Mouse (Mus musculus): Measurements from ENCODE around the gene U90926.
"Not testable (repeated sequence)": the region's sequence is repeated elsewhere in the genome, so short reads cannot be mapped to it uniquely, and the experiment has no call there.

Gene U90926

GRCm38 (mm10) chr5:92218915-92219793 lies 3.9 kb upstream of the U90926 start:
- no peak for DNase-seq (ENCODE audit: low spot score)

- DNase-seq (ENCODE audit: low spot score): no peak
Observed at GRCm38 (mm10) chr5:92212231-92212630, 3.0 kb downstream of the U90926 start.

GRCm38 (mm10) chr5:92210205-92210604 lies 5.0 kb downstream of the U90926 start:
- no peak for DNase-seq (ENCODE audit: low spot score)

- no peak for DNase-seq (ENCODE audit: low spot score)
Observed at GRCm38 (mm10) chr5:92206121-92206520, 9.1 kb downstream of the U90926 start.

- peak; percentile 61 for DNase-seq (ENCODE audit: low spot score)
Observed at GRCm38 (mm10) chr5:92205706-92206105, 9.5 kb downstream of the U90926 start.

- DNase-seq (ENCODE audit: low spot score): no peak
Observed at GRCm38 (mm10) chr5:92205184-92205583, 10.0 kb downstream of the U90926 start.

- DNase-seq (ENCODE audit: low spot score): no peak
Observed at GRCm38 (mm10) chr5:92204162-92205036, 10.8 kb downstream of the U90926 start.

- no peak for DNase-seq (ENCODE audit: low spot score)
Observed at GRCm38 (mm10) chr5:92198266-92198665, 16.9 kb downstream of the U90926 start.

GRCm38 (mm10) chr5:92196895-92197811 lies 18.1 kb downstream of the U90926 start:
- no peak for DNase-seq (ENCODE audit: low spot score)

- DNase-seq (ENCODE audit: low spot score): not testable (repeated sequence)
Observed at GRCm38 (mm10) chr5:92195716-92196115, 19.5 kb downstream of the U90926 start.

GRCm38 (mm10) chr5:92188881-92189483 lies 26.2 kb downstream of the U90926 start:
- no peak for DNase-seq (ENCODE audit: low spot score)

- DNase-seq (ENCODE audit: low spot score): no peak
Observed at GRCm38 (mm10) chr5:92183071-92183830, 32.0 kb downstream of the U90926 start.

- DNase-seq (ENCODE audit: low spot score): no peak
Observed at GRCm38 (mm10) chr5:92165976-92166375, 49.2 kb downstream of the U90926 start.
